Mouse (Mus musculus) kidney, adult 8-10 months (tissue): ENCODE measurements around the gene Cactin.
A peak's percentile ranks its signal among the peaks of the same experiment; 100 is the strongest.

ENCODE experiments used
- DNase-seq, 2 experiments: peaks; one replicate each; pipeline ENCODE4 v3.0.0; 2022

Cactin gene

DNA sequence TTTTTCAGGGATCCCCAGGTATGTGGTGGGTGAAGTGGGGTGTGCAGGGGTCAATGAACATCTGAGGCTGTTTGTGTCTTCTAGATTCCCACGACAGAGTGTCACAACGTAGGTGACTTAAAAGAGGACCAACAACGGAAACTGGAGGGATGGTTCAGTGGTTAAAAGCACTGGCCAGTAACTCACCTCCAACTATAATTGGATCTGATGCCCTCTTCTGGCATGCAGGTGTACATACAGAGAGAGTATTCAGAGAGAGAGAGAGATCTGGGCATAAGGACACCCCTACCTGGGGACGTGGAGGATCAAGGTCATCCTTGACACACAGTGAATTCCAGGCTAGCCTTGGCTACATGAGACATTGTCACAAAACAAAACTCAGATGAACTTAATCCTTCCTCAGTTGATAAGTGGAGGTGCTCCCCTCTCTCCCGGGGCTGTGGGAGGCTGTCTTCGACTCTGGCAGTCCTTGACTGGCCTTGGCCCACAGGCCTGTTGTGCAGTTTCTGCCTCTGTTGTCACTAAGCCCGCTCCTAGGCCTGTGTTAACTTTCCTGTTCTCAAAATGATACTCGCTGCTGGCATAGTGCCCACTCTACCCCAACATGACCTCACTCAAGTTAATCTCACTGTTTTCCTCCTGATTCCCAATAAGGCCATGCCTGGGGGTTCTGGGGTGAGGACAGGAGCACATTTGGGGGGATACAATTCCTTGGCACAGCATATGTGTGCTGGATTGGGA, 23.7 kb downstream of the Cactin start:
- no peak for DNase-seq

DNA sequence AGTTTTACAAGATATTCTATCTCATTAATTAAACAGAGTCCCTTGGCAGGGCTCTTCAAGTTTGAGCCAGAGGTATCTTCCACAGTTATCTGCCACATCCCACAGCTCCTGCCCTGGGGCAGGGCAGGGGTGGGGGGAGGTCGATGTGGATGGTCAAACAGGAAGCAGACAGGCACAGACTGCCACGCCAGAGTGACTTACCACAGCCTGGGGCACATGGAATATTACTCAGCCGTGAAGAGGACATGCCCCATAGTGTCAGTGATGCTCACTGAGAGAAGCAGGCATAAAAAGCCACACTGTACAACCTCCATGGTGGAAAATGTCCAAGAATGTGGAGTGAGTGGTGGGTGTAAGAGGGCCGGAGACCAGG, 24.2 kb downstream of the Cactin start:
- no peak for DNase-seq

DNA sequence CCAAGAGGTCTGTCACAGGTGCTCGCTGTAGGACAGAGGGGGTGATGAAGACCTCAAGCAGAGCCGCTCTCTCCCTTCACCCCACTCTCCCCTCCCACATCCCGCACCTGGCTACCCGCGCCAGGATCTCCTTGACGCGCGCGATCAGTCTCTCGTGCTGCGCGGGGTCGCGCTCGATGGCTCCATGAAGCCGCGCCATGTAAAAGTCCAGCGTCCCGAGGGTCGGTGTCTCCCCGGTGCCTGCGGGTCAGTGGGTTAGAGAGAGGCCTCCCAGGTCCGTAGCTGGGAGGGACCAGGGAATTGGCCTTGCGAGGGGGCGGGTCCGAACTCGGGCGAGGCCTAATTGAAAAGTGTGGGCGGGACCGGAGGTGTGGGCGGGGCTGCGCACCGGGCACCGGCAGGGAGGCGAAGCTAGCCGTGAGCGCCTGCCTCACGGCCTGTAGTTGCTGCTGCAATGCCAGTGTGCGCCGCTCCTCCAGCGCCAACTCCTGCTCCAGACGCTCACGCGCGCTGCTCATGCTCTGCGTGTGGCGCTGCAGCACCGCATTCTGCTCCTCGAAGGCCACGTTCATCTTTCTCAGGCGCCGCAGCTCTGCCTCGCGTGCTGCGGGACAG, 25.7 kb downstream of the Cactin start:
- peak; percentile 83 to 84 for DNase-seq

GRCm38 (mm10) chr10:81349146-81349545, 28.2 kb downstream of the Cactin start:
- DNase-seq = peak; percentile 71 to 79

- DNase-seq = no peak
These were observed 29.1 kb downstream of the Cactin start for GRCm38 (mm10) chr10:81349961-81350350.

GRCm38 (mm10) chr10:81350351-81351063, 29.6 kb downstream of the Cactin start, which contains the start of gene Hmg20b:
TSS of gene Hmg20b (minus strand) at chr10:81350480.
- peak; percentile 99 for DNase-seq

DNA sequence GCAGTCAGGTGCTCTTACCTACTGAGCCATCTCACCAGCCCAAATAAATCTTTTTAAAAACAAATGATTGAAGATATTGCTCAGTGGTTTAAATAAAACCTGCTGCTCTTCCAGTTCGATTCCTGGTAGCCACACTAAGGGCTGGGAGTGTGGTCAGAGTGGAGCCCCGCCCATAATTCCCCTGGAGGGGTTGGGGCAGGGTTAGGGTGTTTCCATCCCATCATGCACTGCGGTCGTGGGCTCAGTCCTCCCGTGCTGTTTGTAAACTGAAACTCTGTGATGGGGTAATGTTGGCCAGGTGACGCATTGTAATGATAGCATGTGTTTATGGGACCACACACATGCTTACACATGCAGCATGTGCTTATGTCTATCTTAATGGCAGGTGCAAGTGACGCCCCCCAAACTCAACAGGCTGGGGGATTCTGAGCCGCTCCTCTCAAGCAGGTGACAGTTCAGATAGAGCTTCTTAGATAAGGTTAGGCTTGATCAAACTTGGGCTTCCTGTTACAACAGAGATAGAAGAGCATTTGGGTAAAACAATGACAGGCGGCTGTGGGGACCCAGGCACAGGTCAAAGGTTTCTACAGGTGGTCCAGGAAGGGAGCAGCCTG, 30.9 kb downstream of the Cactin start:
- DNase-seq = no peak

DNA sequence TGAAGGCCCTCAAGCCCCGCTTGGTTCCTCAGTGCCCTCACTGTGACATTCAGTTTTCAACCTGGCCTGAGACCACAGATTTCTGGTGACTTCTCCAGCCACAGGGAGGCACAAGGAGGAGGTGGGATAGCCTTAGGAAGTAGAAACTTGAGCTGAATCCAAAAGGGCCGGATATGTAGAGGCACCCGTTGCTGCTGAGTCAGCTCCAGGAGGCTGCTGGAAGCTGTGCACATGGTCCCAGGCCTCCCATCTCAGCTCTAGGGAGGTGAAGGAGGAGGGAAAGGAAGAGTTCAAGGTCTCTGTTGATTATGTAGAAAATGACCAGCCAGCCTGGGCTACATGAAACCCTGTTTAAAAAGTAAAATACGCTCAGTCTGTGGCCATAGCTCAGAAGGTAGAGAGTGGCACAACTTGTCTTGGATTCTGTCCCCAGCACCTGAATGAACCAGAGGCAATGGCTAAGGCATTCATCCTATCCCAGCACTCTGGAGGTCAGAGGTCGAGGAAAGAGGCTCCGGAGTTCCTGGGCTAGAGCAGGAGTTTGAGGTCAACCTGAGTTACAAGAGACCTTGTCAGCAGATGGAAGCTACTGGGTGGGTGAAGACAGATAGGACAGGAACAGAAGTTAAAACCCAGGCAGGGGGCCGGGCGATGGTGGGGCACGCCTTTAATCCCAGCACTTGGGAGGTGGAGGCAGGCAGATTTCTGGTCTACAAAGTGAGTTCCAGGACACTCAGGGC, 34.0 kb downstream of the Cactin start:
- DNase-seq = no peak

- no peak for DNase-seq
These were observed 34.6 kb downstream of the Cactin start for GRCm38 (mm10) chr10:81355533-81355932.

DNA sequence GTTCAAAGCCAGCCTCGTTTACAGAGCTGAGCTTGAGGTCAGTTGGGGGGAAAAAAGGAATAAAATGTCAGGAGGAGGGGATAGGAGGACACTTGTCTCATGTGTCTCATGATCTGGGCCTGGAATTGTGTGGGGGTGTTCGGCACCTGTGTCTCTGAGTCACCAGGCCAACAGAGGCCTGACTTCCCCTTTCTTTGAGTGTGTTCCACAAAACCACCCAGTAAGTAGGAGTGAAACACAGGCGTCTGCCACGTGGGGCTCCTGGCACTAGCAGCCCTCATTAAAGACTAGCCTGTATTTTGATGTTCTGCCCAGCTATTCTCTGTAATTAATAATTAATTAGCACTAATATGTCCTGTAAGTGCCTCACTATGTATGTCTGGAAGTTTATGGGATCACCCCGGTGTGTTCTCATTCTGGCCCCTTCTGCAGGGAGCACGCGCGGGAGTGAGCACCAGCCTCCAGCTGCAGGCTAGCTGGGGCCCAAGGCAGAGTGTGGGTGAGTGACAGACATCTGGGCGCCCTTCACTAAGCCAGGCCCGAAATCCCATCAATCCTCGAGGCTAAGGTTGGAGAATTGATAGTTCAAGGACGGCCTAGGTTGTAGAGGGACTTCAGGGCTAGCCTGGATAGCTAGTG, 35.6 kb downstream of the Cactin start:
- peak in 1 of 2 experiments; percentile 57 for DNase-seq

- DNase-seq = peak; percentile 88 to 90
These were observed 36.3 kb downstream of the Cactin start, which contains the start of gene Mfsd12 for GRCm38 (mm10) chr10:81356991-81357844. TSS of gene Mfsd12 (plus strand) at chr10:81357491.

DNA sequence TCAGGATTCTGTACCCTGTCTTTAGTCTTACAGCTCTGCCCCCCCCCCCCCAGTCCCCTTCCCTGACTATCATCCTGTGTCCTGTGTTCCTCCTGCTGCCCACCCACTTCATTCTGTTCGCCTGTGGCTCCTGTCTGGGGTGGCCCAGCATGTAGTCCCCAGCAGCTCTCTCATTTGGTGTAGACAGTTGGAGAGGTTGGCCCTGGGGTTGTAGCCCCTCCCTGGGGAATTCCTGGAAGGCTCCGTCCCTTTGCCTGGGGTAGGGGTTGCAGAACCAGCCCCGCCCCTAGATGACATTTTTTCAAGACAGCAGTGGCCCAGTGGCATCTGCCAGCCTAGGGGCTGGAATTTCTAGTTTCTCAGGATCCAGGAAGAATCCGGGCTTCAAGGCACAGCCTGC, 37.3 kb downstream of the Cactin start:
- no peak for DNase-seq

DNA sequence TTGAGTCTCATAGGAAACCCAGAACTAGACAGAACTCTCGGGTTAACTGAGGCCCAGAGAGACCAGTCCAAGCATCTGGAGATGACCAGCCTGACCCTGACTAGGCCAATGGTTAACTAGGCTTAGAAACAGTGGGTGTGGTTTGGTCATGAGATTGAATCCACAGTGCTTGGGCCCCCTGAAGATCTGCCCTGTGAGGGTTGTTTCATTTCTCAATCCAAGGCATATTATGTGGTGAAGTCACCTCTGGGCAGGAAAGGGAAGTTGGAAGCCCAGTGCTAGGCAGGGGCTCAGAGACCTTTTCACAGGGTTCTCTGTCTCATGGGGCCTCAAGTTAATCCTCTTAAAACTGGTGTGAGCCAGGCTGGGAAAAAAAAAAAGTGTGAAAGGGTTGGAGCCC, 37.9 kb downstream of the Cactin start:
- peak; percentile 49 to 70 for DNase-seq

DNA sequence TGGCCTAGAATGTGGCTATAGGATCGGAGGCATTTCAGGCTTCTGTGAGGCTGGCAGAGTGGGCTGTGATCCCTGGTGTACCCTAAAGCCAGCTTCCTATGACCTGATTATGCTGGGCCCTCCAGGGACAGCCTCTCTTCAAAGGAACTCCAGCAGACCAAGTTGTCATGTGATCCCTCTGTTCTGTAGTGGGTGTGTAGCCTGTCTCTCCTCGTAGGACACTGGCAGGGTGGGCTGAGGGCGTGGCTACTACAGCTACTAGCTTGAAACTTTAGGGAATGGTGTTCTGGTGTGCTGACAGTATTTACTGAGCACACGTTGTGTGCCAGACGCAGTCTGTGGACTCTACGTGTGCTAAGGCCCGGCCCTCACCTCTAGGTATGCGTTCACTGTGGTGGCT, 39.8 kb downstream of the Cactin start:
- no peak for DNase-seq

GRCm38 (mm10) chr10:81362336-81362949, 41.5 kb downstream of the Cactin start:
- no peak for DNase-seq

- no peak for DNase-seq
These were observed 42.8 kb downstream of the Cactin start for GRCm38 (mm10) chr10:81363436-81364346.

DNA sequence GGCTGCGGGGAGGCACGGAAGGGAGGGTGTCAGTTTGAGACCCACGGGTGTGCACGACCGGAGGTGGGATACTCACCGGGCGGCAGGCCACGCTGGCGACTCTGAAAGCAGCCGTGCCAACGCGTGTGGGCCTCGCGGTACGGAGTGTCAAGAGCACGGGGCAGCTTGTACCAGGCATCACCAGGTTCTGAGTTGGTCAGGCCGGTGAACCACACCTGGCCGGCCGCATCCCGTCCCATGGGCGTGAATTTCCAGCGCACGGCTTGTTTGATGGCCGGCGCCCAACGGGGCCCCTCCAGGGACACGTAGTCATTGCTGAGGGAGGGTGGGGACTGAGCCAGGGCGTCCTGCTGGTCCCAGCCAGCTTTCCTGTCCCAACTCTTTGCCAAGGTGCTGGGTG, 43.8 kb downstream of the Cactin start:
- DNase-seq = no peak

DNA sequence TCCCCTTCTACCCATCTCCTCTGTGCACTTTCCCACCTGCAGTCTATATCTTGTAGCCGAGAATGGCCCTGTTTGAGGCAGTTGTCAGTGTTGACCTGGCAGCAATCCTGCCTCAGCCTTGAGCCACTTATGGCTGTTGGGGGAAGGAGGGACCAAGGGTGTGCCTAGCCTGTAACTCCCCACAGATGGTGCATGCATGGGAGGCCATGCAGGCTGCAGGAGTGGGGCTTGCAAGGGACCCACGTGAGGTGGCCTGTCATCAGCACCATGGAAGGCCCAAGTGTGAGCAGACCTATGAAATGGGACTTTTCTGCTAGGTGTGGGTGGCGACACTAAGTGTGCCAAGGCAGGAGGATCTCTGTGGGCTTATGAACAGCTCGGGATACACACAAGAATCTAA, 44.2 kb downstream of the Cactin start:
- DNase-seq = no peak

GRCm38 (mm10) chr10:81365672-81366476, 45.0 kb downstream of the Cactin start, which contains the start of gene 4930404N11Rik:
TSS of gene 4930404N11Rik (minus strand) at chr10:81365816.
- DNase-seq = no peak
